Mouse (Mus musculus) olfactory bulb, adult 2 months (tissue): ENCODE data around the gene Nags. TPM values are rescaled to one million over a fixed set of nuclear protein-coding genes. Genes with fewer than 3 reads are reported as not detected.

Source experiments
- H3K27ac ChIP-seq: fragments of 200-500 bp; 2 replicates; pipeline ENCODE4 v1.5.1; 2012; ENCODE audit warnings: low read depth, low read length; ENCODE audit not compliant: insufficient read depth
- H3K4me1 ChIP-seq: fragments of 200-500 bp; 2 replicates; pipeline ENCODE4 v1.6.1; 2012; ENCODE audit warnings: low read length; ENCODE audit not compliant: control insufficient read depth, insufficient read depth
- H3K4me3 ChIP-seq: fragments of 200-500 bp; 2 replicates; pipeline ENCODE4 v1.5.1; 2012; ENCODE audit warnings: mild to moderate bottlenecking, low read depth, low read length, moderate library complexity; ENCODE audit not compliant: insufficient read depth
- CTCF ChIP-seq: fragments of 200-500 bp; IDR thresholded peaks from 2 replicates; pipeline ENCODE4 v1.5.1; 2012; ENCODE audit warnings: low read depth, mild to moderate bottlenecking, low read length, moderate library complexity; ENCODE audit not compliant: insufficient read depth
- POLR2A ChIP-seq: fragments of 200-500 bp; IDR thresholded peaks from 2 replicates; pipeline ENCODE4 v1.6.1; 2012; ENCODE audit warnings: mild to moderate bottlenecking, low read depth, low read length, moderate library complexity; ENCODE audit not compliant: insufficient read depth
- WGBS: fragments of 180-500 bp; shearing (Covaris S2); methylation state at CpG from one replicate; pipeline ENCODE4 v1.1.7; 2018; 5-methylcytosine and 5-hydroxymethylcytosine counted together
- polyA plus RNA-seq: library from polyadenylated mRNA; stranded (reverse); fragments of >200 nt; gene quantifications from 2 replicates; pipeline ENCODE4 v1.2.4, GENCODE M21; 2012; ENCODE audit warnings: low replicate concordance; ENCODE audit not compliant: missing spikeins, insufficient read depth, insufficient read length

The Nags gene
- not detected in 2 replicates for polyA plus RNA-seq

- 4% methylated on average over 50 of the region's 50 CpGs for WGBS
- TF ChIP-seq POLR2A (no peak), CTCF (no peak)
- Histone ChIP-seq H3K4me1 (peaks cover 29% of the 10 kb centered on the region), H3K27ac (no peak within 1 kb of the TSS), H3K4me3 (peak within 1 kb of the TSS; percentile 7)
Observed at GRCm38 (mm10) chr11:102145471-102146001, at the start of gene Nags. Gene Nags (plus strand): TSS chr11:102145513.

GRCm38 (mm10) chr11:102095676-102096075 is 49.6 kb upstream of the Nags start:
- Histone ChIP-seq H3K4me1 (peaks cover 8% of the 10 kb centered on the region; the same call in 1 of the 2 replicates), H3K4me3 (no peak overlapping the region), H3K27ac (no peak overlapping the region)
- WGBS: 87% methylated on average over 3 of the region's 3 CpGs
- TF ChIP-seq POLR2A (no peak), CTCF (no peak)

GRCm38 (mm10) chr11:102096446-102096845 is 48.9 kb upstream of the Nags start:
- no peak overlapping the region for H3K4me3 ChIP-seq
- 67% methylated on average over 5 of the region's 5 CpGs for WGBS
- H3K4me1 ChIP-seq: peaks cover 8% of the 10 kb centered on the region; the same call in 1 of the 2 replicates
- TF ChIP-seq POLR2A: no peak
- TF ChIP-seq CTCF: no peak
- H3K27ac ChIP-seq: no peak overlapping the region

- Histone ChIP-seq H3K27ac (no peak overlapping the region), H3K4me1 (peaks cover 8% of the 10 kb centered on the region; the same call in 1 of the 2 replicates), H3K4me3 (peak overlapping the region; percentile 37)
- 2% methylated on average over 17 of the region's 18 CpGs for WGBS
- no peak for TF ChIP-seq POLR2A
- peak; percentile 74 for TF ChIP-seq CTCF
Observed at GRCm38 (mm10) chr11:102096887-102097391, 48.4 kb upstream of the Nags start.

GRCm38 (mm10) chr11:102101219-102101618 is 44.1 kb upstream of the Nags start, which contains the start of gene Ppy:
Gene Ppy (minus strand): TSS chr11:102101319.
- WGBS: 92% methylated on average over 4 of the region's 4 CpGs
- TF ChIP-seq POLR2A (no peak), CTCF (no peak)
- Histone ChIP-seq H3K4me3 (no peak within 1 kb of the TSS), H3K4me1 (peaks cover 8% of the 10 kb centered on the region; the same call in 1 of the 2 replicates), H3K27ac (no peak within 1 kb of the TSS)

GRCm38 (mm10) chr11:102102485-102103258 is 42.6 kb upstream of the Nags start:
- Histone ChIP-seq H3K27ac (no peak overlapping the region), H3K4me3 (no peak overlapping the region), H3K4me1 (peaks cover 5% of the 10 kb centered on the region)
- TF ChIP-seq POLR2A (no peak), CTCF (peak; percentile 88)
- WGBS: 19% methylated on average over 17 of the region's 17 CpGs

GRCm38 (mm10) chr11:102106911-102107310 is 38.4 kb upstream of the Nags start:
- Histone ChIP-seq H3K4me1 (peaks cover 5% of the 10 kb centered on the region), H3K4me3 (no peak overlapping the region; the same call in 1 of the 2 replicates), H3K27ac (no peak overlapping the region)
- TF ChIP-seq POLR2A (no peak), CTCF (no peak)
- 9% methylated on average over 21 of the region's 21 CpGs for WGBS

GRCm38 (mm10) chr11:102107732-102108131 is 37.6 kb upstream of the Nags start, which contains the start of gene Pyy:
Gene Pyy (minus strand): TSS chr11:102107832.
- 18% methylated on average over 9 of the region's 9 CpGs for WGBS
- H3K27ac ChIP-seq: no peak within 1 kb of the TSS
- TF ChIP-seq POLR2A: no peak
- no peak for TF ChIP-seq CTCF
- H3K4me1 ChIP-seq: peaks cover 5% of the 10 kb centered on the region
- no peak within 1 kb of the TSS; the same call in 1 of the 2 replicates for H3K4me3 ChIP-seq

- H3K4me1 ChIP-seq: peaks cover 5% of the 10 kb centered on the region
- no peak for TF ChIP-seq POLR2A
- TF ChIP-seq CTCF: no peak
- 84% methylated on average over 5 of the region's 5 CpGs for WGBS
- H3K27ac ChIP-seq: no peak overlapping the region
- no peak overlapping the region for H3K4me3 ChIP-seq
Observed at GRCm38 (mm10) chr11:102111576-102111975, 33.7 kb upstream of the Nags start.
